Mouse (Mus musculus) ES-E14 (cell line): ENCODE measurements around the gene Parp11. TPM values are rescaled to one million over a fixed set of nuclear protein-coding genes. Genes with fewer than 3 reads are reported as not detected.
A peak's percentile ranks its signal among the peaks of the same experiment; 100 is the strongest.

Experiments used
- DNase-seq: peaks from one replicate; pipeline ENCODE4 v3.0.0-alpha.2; 2013; ENCODE audit warnings: low read depth, low spot score
- H3K27ac ChIP-seq: 2 replicates; pipeline ENCODE4 v1.5.1; 2012; ENCODE audit warnings: low read depth, mild to moderate bottlenecking, low read length, moderate library complexity, mixed read lengths; ENCODE audit not compliant: poor library complexity, insufficient read depth, severe bottlenecking
- H3K36me3 ChIP-seq: 2 replicates; pipeline ENCODE4 v1.6.1; 2012; ENCODE audit warnings: mild to moderate bottlenecking, low read length, moderate library complexity, mixed read lengths; ENCODE audit not compliant: control insufficient read depth, poor library complexity, insufficient read depth, severe bottlenecking
- H3K4me1 ChIP-seq, 2 experiments: fragments of 150-350 bp in 1 of 2; sonication (generic) in 1 of 2; 2 replicates each; pipeline ENCODE4 v1.6.1; 2012; ENCODE audit warnings: low read length in 2 of 2, mild to moderate bottlenecking in 1 of 2, mixed read lengths in 1 of 2; ENCODE audit not compliant: control insufficient read depth in 2 of 2, insufficient read depth in 2 of 2, poor library complexity in 1 of 2
- H3K4me3 ChIP-seq, 2 experiments: fragments of 150-350 bp in 1 of 2; sonication (generic) in 1 of 2; 2 replicates each; pipeline ENCODE4 v1.5.1; 2012; ENCODE audit warnings: low read length in 2 of 2, low read depth in 1 of 2, mild to moderate bottlenecking in 1 of 2, mixed read lengths in 1 of 2; ENCODE audit not compliant: insufficient read depth in 1 of 2, poor library complexity in 1 of 2, severe bottlenecking in 1 of 2
- H3K9ac ChIP-seq: 2 replicates; pipeline ENCODE4 v1.6.1; 2012; ENCODE audit warnings: low read depth, mild to moderate bottlenecking, low read length, mixed read lengths; ENCODE audit not compliant: poor library complexity, insufficient read depth, severe bottlenecking
- H3K9me3 ChIP-seq: fragments of 150-350 bp; sonication (generic); 2 replicates; pipeline ENCODE4 v1.6.1; 2012; ENCODE audit warnings: low read depth, mild to moderate bottlenecking, low read length; ENCODE audit not compliant: control insufficient read depth, insufficient read depth
- CHD2 ChIP-seq: IDR thresholded peaks from 2 replicates; pipeline ENCODE4 v1.6.1; 2014; ENCODE audit warnings: mild to moderate bottlenecking, low read depth, low read length, inconsistent platforms
- HCFC1 ChIP-seq: IDR thresholded peaks from 2 replicates; pipeline ENCODE4 v1.6.1; 2012; ENCODE audit warnings: low read length, inconsistent platforms, borderline replicate concordance; ENCODE audit not compliant: insufficient read depth
- MAFK ChIP-seq: IDR thresholded peaks from 2 replicates; pipeline ENCODE4 v1.6.1; 2014; ENCODE audit warnings: mild to moderate bottlenecking, low read depth, low read length, inconsistent platforms; ENCODE audit not compliant: insufficient read depth
- ZC3H11A ChIP-seq: IDR thresholded peaks from 2 replicates; pipeline ENCODE4 v1.6.1; 2012; ENCODE audit warnings: low read depth, mild to moderate bottlenecking, inconsistent platforms, low read length, borderline replicate concordance
- ZNF384 ChIP-seq: IDR thresholded peaks from 2 replicates; pipeline ENCODE4 v1.6.1; 2012; ENCODE audit warnings: low read depth, low read length, inconsistent platforms
- in situ Hi-C, 2 experiments: fragments of 600-800 bp; cut with MboI; formaldehyde crosslinking; loops; one replicate each; pipeline ENCODE4 v1.15.1; 2025; ENCODE audit warnings: low sequenced_read_pairs in 2 of 2, inconsistent platforms in 1 of 2; ENCODE audit not compliant: unreplicated experiment in 2 of 2
- total RNA-seq: library from RNA; depleted of rRNA; stranded (reverse); fragments of 300-350 nt; gene quantifications from 2 replicates; pipeline ENCODE4 v1.2.3, GENCODE M21; 2012

Gene Parp11
- total RNA-seq, 1 experiment = 7.9 TPM

DNA sequence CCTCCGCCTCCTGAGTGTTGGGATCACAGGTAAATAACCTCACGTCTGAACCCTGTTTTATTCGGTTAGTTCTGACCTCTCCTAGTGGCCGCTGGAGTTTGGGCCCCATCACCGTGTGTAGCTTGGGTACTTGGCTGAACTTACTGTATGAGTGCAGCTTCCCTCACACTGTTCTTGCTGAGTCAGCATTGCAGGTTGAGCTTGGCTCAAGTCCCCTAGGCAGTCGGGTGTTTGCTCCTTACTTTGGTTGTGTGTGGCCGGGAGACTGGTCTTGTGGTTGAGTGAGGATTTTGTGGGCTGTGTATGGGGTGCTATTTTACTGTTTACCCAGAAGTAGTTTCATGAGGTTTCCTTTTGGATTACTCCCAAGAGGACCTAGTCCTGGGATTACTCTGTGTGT is 17.9 kb downstream of the Parp11 start:
- H3K9ac ChIP-seq = no peak overlapping the region
- no peaks in the 10 kb centered on the region for H3K4me1 ChIP-seq
- no peaks in the 10 kb centered on the region; the same call in 1 of the 2 replicates for H3K36me3 ChIP-seq
- H3K9me3 ChIP-seq = no peaks in the 10 kb centered on the region
- no peak overlapping the region for H3K4me3 ChIP-seq
- TF ChIP-seq CHD2 (no peak), MAFK (peak; percentile 95)
- 0 out of 2 replicates have a peak overlapping the region, but pooled peaks have one; percentile 2 for H3K27ac ChIP-seq
- DNase-seq = no peak
- in situ Hi-C loops = no loop called here

- Histone ChIP-seq H3K9me3 (no peaks in the 10 kb centered on the region), H3K4me1 (no peaks in the 10 kb centered on the region), H3K36me3 (no peaks in the 10 kb centered on the region; the same call in 1 of the 2 replicates), H3K4me3 (no peak overlapping the region), H3K27ac (no peak overlapping the region), H3K9ac (no peak overlapping the region)
- in situ Hi-C loops = no loop called here
- TF ChIP-seq CHD2 = no peak
- no peak for TF ChIP-seq ZC3H11A
- TF ChIP-seq HCFC1 = no peak
- TF ChIP-seq ZNF384 = no peak
- TF ChIP-seq MAFK = no peak
- no peak for DNase-seq
Observed at GRCm38 (mm10) chr6:127466749-127467310, 20.2 kb downstream of the Parp11 start.

DNA sequence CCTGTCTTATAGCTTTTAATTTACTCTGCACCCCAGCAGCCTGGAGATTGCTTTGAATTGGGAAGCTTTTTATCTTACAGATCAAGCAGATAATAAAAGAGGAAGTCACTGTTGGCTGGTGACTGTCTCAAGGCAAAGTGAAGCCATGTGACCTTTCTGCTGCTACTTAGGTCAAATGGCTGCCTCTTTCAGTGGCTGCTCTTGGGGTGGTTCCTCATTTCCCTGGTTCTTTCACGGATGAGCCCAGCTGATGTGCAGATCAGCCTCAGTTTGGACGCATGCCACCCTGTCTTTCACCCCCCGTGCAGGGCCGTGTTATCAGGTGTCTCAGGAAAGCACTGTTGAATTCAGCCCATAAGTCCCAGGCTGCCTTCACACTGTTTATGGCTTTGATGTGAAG is 25.4 kb downstream of the Parp11 start:
- Histone ChIP-seq H3K9ac (no peak overlapping the region), H3K9me3 (no peaks in the 10 kb centered on the region), H3K4me1 (peaks cover 4% of the 10 kb centered on the region in 2 experiments), H3K36me3 (peaks cover 1% of the 10 kb centered on the region; the same call in 1 of the 2 replicates), H3K4me3 (no peak overlapping the region), H3K27ac (no peak overlapping the region)
- in situ Hi-C loops = no loop called here
- DNase-seq = no peak
- TF ChIP-seq ZNF384 (no peak), CHD2 (no peak), ZC3H11A (no peak), HCFC1 (no peak), MAFK (no peak)

- no peaks in the 10 kb centered on the region for H3K9me3 ChIP-seq
- no peak overlapping the region for H3K9ac ChIP-seq
- no peak overlapping the region for H3K4me3 ChIP-seq
- no peak for DNase-seq
- H3K4me1 ChIP-seq = peaks cover 4% of the 10 kb centered on the region in 2 experiments
- H3K27ac ChIP-seq = no peak overlapping the region
- in situ Hi-C loops = no loop called here
- no peak for TF ChIP-seq ZNF384
- no peak for TF ChIP-seq HCFC1
- no peak for TF ChIP-seq CHD2
- TF ChIP-seq ZC3H11A = no peak
- peaks cover 1% of the 10 kb centered on the region; the same call in 1 of the 2 replicates for H3K36me3 ChIP-seq
Observed at GRCm38 (mm10) chr6:127473961-127474360, 27.3 kb downstream of the Parp11 start.

- in situ Hi-C loops = no loop called here
- DNase-seq = peak; percentile 71
- H3K4me3 ChIP-seq = no peak overlapping the region
- H3K9me3 ChIP-seq = no peaks in the 10 kb centered on the region
- no peak overlapping the region for H3K9ac ChIP-seq
- H3K4me1 ChIP-seq = peaks cover 4% of the 10 kb centered on the region in 2 experiments
- TF ChIP-seq MAFK = peak; percentile 37; the same call in 1 of the 2 replicates
- no peak for TF ChIP-seq HCFC1
- no peak for TF ChIP-seq CHD2
- no peak for TF ChIP-seq ZC3H11A
- no peak overlapping the region for H3K27ac ChIP-seq
- peaks cover 1% of the 10 kb centered on the region; the same call in 1 of the 2 replicates for H3K36me3 ChIP-seq
Observed at GRCm38 (mm10) chr6:127475231-127475630, 28.6 kb downstream of the Parp11 start.
